Mouse (Mus musculus) embryonic facial prominence, embryonic 14.5 days (tissue): Measurements from ENCODE around the gene Brinp3. TPM values are rescaled to one million over a fixed set of nuclear protein-coding genes. Genes with fewer than 3 reads are reported as not detected.
A peak's percentile ranks its signal among the peaks of the same experiment; 100 is the strongest.

Experiments used
- ATAC-seq: fragments of 200-750 bp; cut with Nextera tagmentation; 2 replicates; pipeline ENCODE4 v1.8.0; 2017; ENCODE audit warnings: low read depth, moderate number of reproducible peaks, moderate TSS enrichment
- DNase-seq: peaks from one replicate; pipeline ENCODE4 v3.0.0-alpha.2; 2015; ENCODE audit warnings: low spot score
- H3K27ac ChIP-seq: fragments of 300-500 bp; sonication (generic); replicated peaks from 2 replicates; pipeline ENCODE4 v1.5.1; 2014; ENCODE audit warnings: low read depth, mild to moderate bottlenecking, low read length, moderate library complexity
- H3K27me3 ChIP-seq: fragments of 300-500 bp; sonication (generic); replicated peaks from 2 replicates; pipeline ENCODE4 v1.6.1; 2014; ENCODE audit warnings: low read length; ENCODE audit not compliant: control insufficient read depth, insufficient read depth
- H3K36me3 ChIP-seq: fragments of 300-500 bp; sonication (generic); 2 replicates; pipeline ENCODE4 v1.6.1; 2014; ENCODE audit warnings: low read length, mixed read lengths; ENCODE audit not compliant: control insufficient read depth, insufficient read depth
- H3K4me1 ChIP-seq: fragments of 300-500 bp; sonication (generic); 2 replicates; pipeline ENCODE4 v1.6.1; 2014; ENCODE audit warnings: antibody characterized with exemption, low read length; ENCODE audit not compliant: control insufficient read depth, insufficient read depth
- H3K4me2 ChIP-seq: fragments of 300-500 bp; sonication (generic); 2 replicates; pipeline ENCODE4 v1.6.1; 2014; ENCODE audit warnings: low read depth, mild to moderate bottlenecking, low read length, moderate library complexity, mixed read lengths
- H3K4me3 ChIP-seq: fragments of 300-500 bp; sonication (generic); 2 replicates; pipeline ENCODE4 v1.5.1; 2014; ENCODE audit warnings: low read depth, mild to moderate bottlenecking, low read length
- H3K9ac ChIP-seq: fragments of 300-500 bp; sonication (generic); 2 replicates; pipeline ENCODE4 v1.6.1; 2014; ENCODE audit warnings: low read depth, mild to moderate bottlenecking, low read length, moderate library complexity, mixed read lengths
- H3K9me3 ChIP-seq: fragments of 300-500 bp; sonication (generic); 2 replicates; pipeline ENCODE4 v1.6.1; 2016; ENCODE audit warnings: low read length; ENCODE audit not compliant: control insufficient read depth
- WGBS: fragments of 180-500 bp; shearing (Covaris S2); extraction: QIAGEN DNeasy Blood & Tissue Kit; methylation state at CpG from one replicate; pipeline ENCODE4 v1.1.7; 2014; 5-methylcytosine and 5-hydroxymethylcytosine counted together
- polyA plus RNA-seq: library from polyadenylated mRNA; unstranded; fragments of >200 nt; fragmentation: Nextera tagmentation; extraction: Ambion mirVana; gene quantifications from 2 replicates; pipeline ENCODE4 v1.2.1, GENCODE M21; 2014

Brinp3 gene
- polyA plus RNA-seq, 1 experiment from 2014 or later = 2.7 TPM

DNA sequence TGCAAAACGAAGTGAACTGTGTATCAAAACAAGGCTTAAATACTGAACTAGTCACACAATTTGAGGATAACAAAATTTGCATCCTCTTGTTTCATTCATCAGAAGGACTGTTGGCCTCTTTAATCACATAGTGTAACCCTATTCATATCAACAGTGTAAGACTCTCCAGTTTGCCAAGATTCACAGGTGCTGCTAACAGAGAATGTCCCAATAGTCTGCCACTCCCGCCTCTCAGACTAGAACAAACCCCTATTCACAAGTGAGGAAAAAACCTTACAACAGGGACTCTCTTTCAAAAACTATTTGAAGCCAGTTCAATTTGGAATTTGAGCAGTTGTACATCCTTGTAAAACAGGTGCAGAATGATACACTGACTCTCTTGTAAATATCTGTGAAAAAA, 349.5 kb downstream of the Brinp3 start:
- peak; percentile 21 for DNase-seq
- 62% methylated on average over 2 of the region's 2 CpGs for whole genome bisulfite sequencing
- Histone ChIP-seq H3K4me1 (no peaks in the 10 kb centered on the region), H3K9me3 (no peaks in the 10 kb centered on the region), H3K9ac (no peak overlapping the region), H3K4me3 (no peak overlapping the region), H3K36me3 (no peaks in the 10 kb centered on the region), H3K27me3 (no peaks in the 10 kb centered on the region), H3K4me2 (no peak overlapping the region), H3K27ac (no peak overlapping the region)
- ATAC-seq = 0 out of 2 replicates have a peak, but pooled peaks have one; percentile 33

DNA sequence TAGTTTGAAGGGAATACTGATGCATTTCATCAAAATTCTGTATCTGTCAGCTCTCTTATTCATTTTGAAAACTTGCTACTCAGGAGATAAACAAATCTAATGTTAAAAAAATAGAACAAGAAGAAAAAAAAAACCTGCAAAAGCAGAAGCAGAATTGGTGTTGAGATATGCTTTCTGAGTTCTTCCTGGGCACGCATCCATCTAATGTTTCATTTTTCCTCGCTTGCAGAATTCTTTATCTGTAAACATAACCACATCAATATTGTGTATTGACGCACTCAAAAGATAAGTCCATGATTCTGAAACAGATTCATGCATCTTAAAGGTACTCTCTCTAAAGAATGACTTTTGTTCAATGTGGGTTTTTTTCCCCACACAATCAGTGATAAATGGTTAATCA, 354.3 kb downstream of the Brinp3 start:
- 79% methylated on average over 3 of the region's 3 CpGs for WGBS
- Histone ChIP-seq H3K4me2 (no peak overlapping the region), H3K9me3 (no peaks in the 10 kb centered on the region), H3K9ac (no peak overlapping the region), H3K27ac (no peak overlapping the region), H3K4me1 (no peaks in the 10 kb centered on the region), H3K36me3 (no peaks in the 10 kb centered on the region), H3K27me3 (no peaks in the 10 kb centered on the region), H3K4me3 (no peak overlapping the region)
- DNase-seq (no peak), ATAC-seq (no peak)

DNA sequence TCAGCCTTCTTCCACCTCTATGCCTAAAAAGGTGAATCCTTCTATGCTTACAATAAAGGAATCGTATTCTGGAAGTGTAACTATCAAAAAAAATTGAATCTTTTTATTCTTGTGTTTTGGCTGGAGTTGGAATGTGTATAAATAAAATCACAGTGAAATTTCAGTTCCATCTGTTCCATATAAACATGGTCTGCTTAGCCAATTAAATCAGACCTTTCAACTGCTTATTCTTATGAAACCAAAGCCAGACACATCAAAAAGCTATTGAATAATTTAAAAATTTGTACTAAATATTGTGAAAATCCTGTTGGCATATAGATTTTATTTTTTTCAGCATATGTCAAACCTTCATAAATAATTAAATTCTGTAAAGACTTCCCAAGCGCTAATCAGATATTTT, 355.6 kb downstream of the Brinp3 start:
- ATAC-seq = no peak
- no peak overlapping the region for H3K4me2 ChIP-seq
- H3K9ac ChIP-seq = no peak overlapping the region
- DNase-seq = no peak
- no peak overlapping the region for H3K4me3 ChIP-seq
- H3K4me1 ChIP-seq = no peaks in the 10 kb centered on the region
- H3K36me3 ChIP-seq = no peaks in the 10 kb centered on the region
- H3K27me3 ChIP-seq = no peaks in the 10 kb centered on the region
- H3K9me3 ChIP-seq = no peaks in the 10 kb centered on the region
- H3K27ac ChIP-seq = no peak overlapping the region
- WGBS = 60% methylated on average over 2 of the region's 2 CpGs

DNA sequence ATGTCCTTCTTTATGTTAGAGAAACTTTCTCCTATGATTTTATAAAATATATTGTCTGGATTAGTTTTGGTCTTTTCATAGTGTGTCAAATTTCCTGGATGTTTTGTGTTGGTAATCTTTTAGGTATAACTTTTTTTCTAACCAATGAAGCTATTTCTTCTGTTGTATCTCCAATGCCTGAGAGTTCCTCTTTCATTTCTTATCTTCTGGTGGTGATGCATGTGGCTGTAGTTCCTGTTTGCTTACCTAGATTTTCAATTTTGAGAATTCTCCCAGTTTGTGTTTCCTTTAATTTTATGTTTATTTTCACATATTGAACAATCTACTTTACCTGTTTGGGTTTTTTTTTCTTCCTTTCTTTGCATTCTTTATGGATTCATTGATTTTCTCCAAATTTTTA, 404.1 kb downstream of the Brinp3 start:
- no peak for DNase-seq
- Histone ChIP-seq H3K4me3 (no peak overlapping the region), H3K27me3 (no peaks in the 10 kb centered on the region), H3K9ac (no peak overlapping the region), H3K27ac (no peak overlapping the region), H3K4me1 (no peaks in the 10 kb centered on the region), H3K9me3 (peaks cover 3% of the 10 kb centered on the region; the same call in 1 of the 2 replicates), H3K36me3 (no peaks in the 10 kb centered on the region), H3K4me2 (no peak overlapping the region)
- no peak for ATAC-seq

DNA sequence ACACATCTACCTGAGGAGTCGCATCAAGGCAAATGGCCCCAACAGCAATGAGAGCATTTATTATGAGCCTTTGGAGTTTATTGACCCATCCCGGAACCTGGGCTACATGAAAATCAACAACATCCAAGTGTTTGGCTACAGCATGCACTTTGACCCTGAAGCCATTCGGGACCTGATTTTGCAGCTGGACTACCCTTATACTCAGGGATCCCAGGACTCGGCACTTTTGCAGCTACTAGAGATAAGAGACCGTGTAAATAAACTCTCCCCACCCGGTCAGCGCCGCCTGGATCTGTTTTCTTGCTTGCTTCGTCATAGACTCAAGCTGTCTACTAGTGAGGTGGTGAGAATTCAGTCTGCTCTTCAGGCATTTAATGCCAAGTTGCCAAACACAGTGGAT, 407.1 kb downstream of the Brinp3 start:
- no peak for ATAC-seq
- H3K4me3 ChIP-seq = no peak overlapping the region
- no peaks in the 10 kb centered on the region for H3K4me1 ChIP-seq
- H3K9me3 ChIP-seq = peaks cover 3% of the 10 kb centered on the region; the same call in 1 of the 2 replicates
- no peaks in the 10 kb centered on the region for H3K36me3 ChIP-seq
- 75% methylated on average over 9 of the region's 9 CpGs for WGBS
- H3K9ac ChIP-seq = no peak overlapping the region
- H3K27me3 ChIP-seq = no peaks in the 10 kb centered on the region
- no peak overlapping the region for H3K27ac ChIP-seq
- no peak overlapping the region for H3K4me2 ChIP-seq
- no peak for DNase-seq

DNA sequence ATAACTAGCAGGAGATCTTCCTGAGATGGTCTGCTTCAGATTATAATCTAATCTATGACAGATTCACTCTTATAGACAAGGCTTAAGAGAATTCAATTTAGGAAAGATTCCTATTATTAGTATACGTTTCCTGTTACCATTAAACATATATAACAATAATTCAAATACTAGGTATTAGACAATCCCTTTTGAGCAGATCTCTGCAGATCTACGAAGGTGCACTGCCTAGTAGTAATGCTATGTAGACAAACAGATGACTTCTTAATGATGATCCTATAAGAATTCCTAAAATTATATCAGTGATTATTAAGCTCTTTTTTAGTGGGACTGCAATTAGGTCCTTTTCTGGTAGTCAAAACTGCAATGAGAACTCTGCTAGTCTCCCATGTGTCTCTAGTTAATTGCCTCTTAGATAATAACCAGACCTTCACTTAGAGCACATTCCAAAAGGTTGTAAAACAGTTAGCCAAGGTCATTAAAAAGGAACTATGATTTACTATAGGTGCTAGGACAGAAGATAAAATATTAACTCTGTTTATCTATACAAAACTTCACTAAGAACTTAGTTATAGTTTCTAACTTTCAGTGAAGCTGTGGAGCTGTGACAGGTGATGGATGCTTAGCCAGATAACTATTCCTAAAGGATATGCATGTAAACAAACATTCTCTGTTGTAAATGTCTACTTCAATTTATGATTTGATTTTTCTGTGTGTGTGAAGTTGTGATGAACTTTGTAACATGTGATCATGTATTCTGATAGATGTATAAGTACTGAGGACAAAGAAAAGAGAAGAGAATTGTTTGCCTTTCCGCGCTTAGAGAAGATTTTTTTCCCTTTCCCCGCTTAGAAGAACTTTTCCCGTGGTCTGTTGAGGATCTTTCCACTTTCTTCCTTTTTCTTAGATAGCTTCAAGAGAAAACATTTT, 445.2 kb downstream of the Brinp3 start:
- ATAC-seq = no peak
- Histone ChIP-seq H3K9me3 (no peaks in the 10 kb centered on the region), H3K9ac (no peak overlapping the region), H3K36me3 (no peaks in the 10 kb centered on the region), H3K4me2 (no peak overlapping the region), H3K27me3 (no peaks in the 10 kb centered on the region), H3K27ac (no peak overlapping the region), H3K4me3 (no peak overlapping the region), H3K4me1 (no peaks in the 10 kb centered on the region)
- WGBS = 84% methylated on average over 6 of the region's 6 CpGs
- no peak for DNase-seq
